Mouse (Mus musculus) lung, postnatal 0 days (tissue): Measurements from ENCODE around the gene Cib4. TPM values are rescaled to one million over a fixed set of nuclear protein-coding genes. Genes with fewer than 3 reads are reported as not detected.

Experiments used
- ATAC-seq: fragments of 200-750 bp; cut with Nextera tagmentation; 2 replicates; pipeline ENCODE4 v1.8.0; 2017; ENCODE audit warnings: moderate library complexity
- DNase-seq: peaks from one replicate; pipeline ENCODE4 v3.0.0-alpha.2; 2016; ENCODE audit warnings: low spot score
- H3K27ac ChIP-seq: fragments of 300-500 bp; sonication (generic); 2 replicates; pipeline ENCODE4 v1.5.1; 2014; ENCODE audit warnings: antibody characterized with exemption, mild to moderate bottlenecking, low read length, mixed read lengths
- H3K27me3 ChIP-seq: fragments of 300-500 bp; sonication (generic); replicated peaks from 2 replicates; pipeline ENCODE4 v1.6.1; 2014; ENCODE audit warnings: low read length, mixed read lengths; ENCODE audit not compliant: insufficient read depth
- H3K36me3 ChIP-seq: fragments of 300-500 bp; sonication (generic); 2 replicates; pipeline ENCODE4 v1.6.1; 2014; ENCODE audit warnings: low read length, mixed read lengths; ENCODE audit not compliant: insufficient read depth
- H3K4me1 ChIP-seq: fragments of 300-500 bp; sonication (generic); 2 replicates; pipeline ENCODE4 v1.6.1; 2014; ENCODE audit warnings: antibody characterized with exemption, low read depth, low read length, mixed read lengths; ENCODE audit not compliant: insufficient read depth
- H3K4me2 ChIP-seq: fragments of 300-500 bp; sonication (generic); replicated peaks from 2 replicates; pipeline ENCODE4 v1.6.1; 2014; ENCODE audit warnings: low read depth, mild to moderate bottlenecking, low read length, moderate library complexity, mixed read lengths
- H3K4me3 ChIP-seq: fragments of 300-500 bp; sonication (generic); 2 replicates; pipeline ENCODE4 v1.5.1; 2014; ENCODE audit warnings: low read depth, low read length
- H3K9ac ChIP-seq: fragments of 300-500 bp; sonication (generic); replicated peaks from 2 replicates; pipeline ENCODE4 v1.6.1; 2014; ENCODE audit warnings: low read depth, mild to moderate bottlenecking
- H3K9me3 ChIP-seq: fragments of 300-500 bp; sonication (generic); 2 replicates; pipeline ENCODE4 v1.6.1; 2016; ENCODE audit warnings: low read length, mixed read lengths
- CTCF ChIP-seq: IDR thresholded peaks from 2 replicates; pipeline ENCODE4 v1.5.1; 2016; ENCODE audit warnings: antibody characterized with exemption, mild to moderate bottlenecking
- EP300 ChIP-seq: IDR thresholded peaks from 2 replicates; pipeline ENCODE4 v1.6.1; 2016; ENCODE audit warnings: antibody characterized with exemption, mild to moderate bottlenecking, control low read depth
- WGBS: fragments of 180-500 bp; shearing (Covaris S2); extraction: QIAGEN DNeasy Blood & Tissue Kit; methylation state at CpG from one replicate; pipeline ENCODE4 v1.1.7; 2014; 5-methylcytosine and 5-hydroxymethylcytosine counted together
- polyA plus RNA-seq: library from polyadenylated mRNA; unstranded; fragments of >200 nt; fragmentation: Nextera tagmentation; extraction: Ambion mirVana; gene quantifications from 2 replicates; pipeline ENCODE4 v1.2.1, GENCODE M21; 2015

Gene Cib4
- polyA plus RNA-seq, 1 experiment from 2014 or later = 0.26 TPM

DNA sequence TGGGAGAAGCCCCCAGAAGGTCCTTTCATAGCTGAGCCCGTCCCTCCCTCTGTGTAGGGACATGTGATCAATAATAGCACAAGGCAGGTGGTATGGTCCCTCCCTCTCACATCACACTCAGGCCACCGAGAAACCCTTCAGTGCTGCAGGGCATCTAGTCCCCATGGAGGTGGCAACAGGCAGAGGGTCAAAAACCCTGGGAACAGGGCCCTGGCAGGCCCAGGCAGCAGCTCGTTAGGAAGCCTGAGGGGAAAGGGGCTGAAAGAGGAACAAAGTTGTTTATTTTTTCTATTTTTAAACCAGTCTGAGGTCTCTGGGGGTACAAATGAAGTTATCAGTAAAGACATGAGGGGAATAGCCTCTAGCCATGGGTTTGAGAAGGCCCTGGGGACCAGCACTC, 21.4 kb downstream of the Cib4 start:
- Histone ChIP-seq H3K4me3 (no peak overlapping the region), H3K36me3 (no peaks in the 10 kb centered on the region), H3K27ac (no peak overlapping the region), H3K4me2 (no peak overlapping the region), H3K4me1 (peaks cover 3% of the 10 kb centered on the region; the same call in 1 of the 2 replicates), H3K9ac (no peak overlapping the region), H3K9me3 (no peaks in the 10 kb centered on the region), H3K27me3 (no peaks in the 10 kb centered on the region)
- ATAC-seq = no peak
- TF ChIP-seq CTCF = no peak
- no peak for TF ChIP-seq EP300
- DNase-seq = peak; percentile 17
- 31% methylated on average over 3 of the region's 3 CpGs for WGBS

DNA sequence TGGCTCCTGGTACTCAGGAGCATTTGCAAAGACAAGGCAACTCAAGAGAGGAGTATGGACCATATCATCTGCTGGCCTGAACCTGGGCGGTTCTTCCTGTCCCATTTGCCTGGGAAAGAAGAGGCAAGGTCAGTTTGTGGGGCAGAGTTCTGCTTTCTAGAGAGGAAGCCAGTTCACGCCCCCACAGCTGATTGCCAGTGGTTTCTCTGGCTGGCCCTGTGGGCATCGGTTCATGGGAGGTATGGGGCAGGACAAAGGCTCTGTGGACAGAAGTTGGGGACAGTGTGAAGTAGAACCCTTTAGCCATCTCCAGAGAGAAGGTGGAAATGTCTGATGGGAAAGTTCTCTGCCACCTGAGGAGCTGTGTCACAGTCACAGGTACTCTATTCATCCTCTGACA, 22.5 kb downstream of the Cib4 start:
- H3K4me2 ChIP-seq = no peak overlapping the region
- no peak overlapping the region for H3K27ac ChIP-seq
- H3K27me3 ChIP-seq = no peaks in the 10 kb centered on the region
- no peak for DNase-seq
- no peaks in the 10 kb centered on the region for H3K36me3 ChIP-seq
- no peak overlapping the region for H3K4me3 ChIP-seq
- peaks cover 3% of the 10 kb centered on the region; the same call in 1 of the 2 replicates for H3K4me1 ChIP-seq
- no peak for ATAC-seq
- no peak overlapping the region for H3K9ac ChIP-seq
- TF ChIP-seq EP300 (no peak), CTCF (no peak)
- WGBS = 77% methylated on average over 3 of the region's 3 CpGs
- no peaks in the 10 kb centered on the region for H3K9me3 ChIP-seq

DNA sequence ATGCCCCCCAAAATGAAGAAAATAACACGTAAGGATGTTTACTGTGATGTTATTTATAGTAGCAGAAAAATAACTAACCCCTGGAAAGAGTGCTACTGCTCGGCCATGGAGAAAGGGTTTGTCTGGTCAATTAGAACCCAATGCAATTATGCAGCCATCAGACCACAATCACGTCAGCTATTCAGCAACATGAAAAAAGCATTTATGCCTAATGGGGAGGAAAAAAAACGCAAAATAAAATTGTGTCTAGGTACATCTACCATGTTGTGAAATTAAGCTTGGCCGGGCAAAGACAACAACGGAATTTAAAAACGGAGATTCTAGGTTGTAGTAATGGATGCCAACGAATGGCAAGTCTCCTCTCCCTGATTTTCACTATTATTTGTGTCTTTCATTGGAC, 23.2 kb downstream of the Cib4 start:
- Histone ChIP-seq H3K4me2 (no peak overlapping the region), H3K9me3 (no peaks in the 10 kb centered on the region), H3K36me3 (no peaks in the 10 kb centered on the region), H3K4me3 (no peak overlapping the region), H3K27me3 (no peaks in the 10 kb centered on the region), H3K4me1 (peaks cover 3% of the 10 kb centered on the region; the same call in 1 of the 2 replicates), H3K27ac (no peak overlapping the region), H3K9ac (no peak overlapping the region)
- DNase-seq (no peak), ATAC-seq (no peak)
- 86% methylated on average over 8 of the region's 8 CpGs for WGBS
- TF ChIP-seq CTCF (no peak), EP300 (no peak)

- TF ChIP-seq CTCF (no peak), EP300 (no peak)
- WGBS = 52% methylated on average over 10 of the region's 10 CpGs
- Histone ChIP-seq H3K4me2 (no peak overlapping the region), H3K36me3 (no peaks in the 10 kb centered on the region), H3K27me3 (no peaks in the 10 kb centered on the region), H3K9ac (no peak overlapping the region), H3K4me1 (no peaks in the 10 kb centered on the region), H3K4me3 (no peak overlapping the region), H3K9me3 (no peaks in the 10 kb centered on the region), H3K27ac (no peak overlapping the region)
- DNase-seq (no peak), ATAC-seq (no peak)
These were observed 25.4 kb downstream of the Cib4 start for GRCm38 (mm10) chr5:30520214-30520732.

- Histone ChIP-seq H3K4me1 (no peaks in the 10 kb centered on the region), H3K9me3 (no peaks in the 10 kb centered on the region), H3K27ac (no peak overlapping the region), H3K4me3 (no peak overlapping the region), H3K36me3 (no peaks in the 10 kb centered on the region), H3K9ac (no peak overlapping the region), H3K27me3 (no peaks in the 10 kb centered on the region), H3K4me2 (no peak overlapping the region)
- ATAC-seq (no peak), DNase-seq (no peak)
- TF ChIP-seq EP300 (no peak), CTCF (no peak)
- WGBS = 29% methylated on average over 7 of the region's 7 CpGs
These were observed 26.1 kb downstream of the Cib4 start for GRCm38 (mm10) chr5:30519494-30519893.

GRCm38 (mm10) chr5:30518547-30518946, 27.1 kb downstream of the Cib4 start:
- Histone ChIP-seq H3K9me3 (no peaks in the 10 kb centered on the region), H3K36me3 (no peaks in the 10 kb centered on the region), H3K9ac (no peak overlapping the region), H3K4me2 (no peak overlapping the region), H3K4me1 (no peaks in the 10 kb centered on the region), H3K27me3 (no peaks in the 10 kb centered on the region), H3K27ac (no peak overlapping the region; the same call in 1 of the 2 replicates), H3K4me3 (no peak overlapping the region)
- DNase-seq (no peak), ATAC-seq (no peak)
- TF ChIP-seq CTCF = no peak
- TF ChIP-seq EP300 = no peak
- whole genome bisulfite sequencing = 56% methylated on average over 6 of the region's 6 CpGs

- 47% methylated on average over 5 of the region's 5 CpGs for WGBS
- no peak overlapping the region for H3K4me3 ChIP-seq
- no peaks in the 10 kb centered on the region for H3K36me3 ChIP-seq
- no peak overlapping the region for H3K9ac ChIP-seq
- peak overlapping the region; percentile 51; the same call in 1 of the 2 replicates for H3K27ac ChIP-seq
- no peaks in the 10 kb centered on the region for H3K9me3 ChIP-seq
- ATAC-seq = peak; percentile 59; the same call in 1 of the 2 replicates
- TF ChIP-seq CTCF (no peak), EP300 (no peak)
- DNase-seq = peak; percentile 62
- H3K4me1 ChIP-seq = no peaks in the 10 kb centered on the region
- no peaks in the 10 kb centered on the region for H3K27me3 ChIP-seq
- no peak overlapping the region for H3K4me2 ChIP-seq
These were observed 27.5 kb downstream of the Cib4 start for GRCm38 (mm10) chr5:30518108-30518507.
